ENCODE assay signal across 26 mouse cellular contexts in the genomic region with DNA sequence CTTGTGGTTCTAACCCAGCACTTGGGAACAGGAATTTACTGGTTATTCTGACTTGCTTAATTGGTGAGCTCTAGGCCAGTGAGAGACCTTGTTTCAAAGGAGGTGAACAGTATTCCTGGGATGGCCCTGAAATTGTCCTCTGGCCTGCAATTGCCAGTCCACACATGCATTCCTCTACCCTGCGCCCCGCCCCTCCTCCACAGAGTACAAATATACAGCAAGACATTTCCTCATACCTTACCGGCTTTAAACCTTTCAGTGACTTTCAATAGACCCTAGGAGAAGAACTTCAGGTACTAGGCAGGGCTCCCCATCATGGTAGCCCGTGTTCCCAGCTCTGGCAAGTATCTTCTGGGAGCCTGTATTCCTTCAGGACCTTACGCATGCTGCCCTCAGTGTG. TPM values are rescaled to one million over a fixed set of nuclear protein-coding genes. Genes with fewer than 3 reads are reported as not detected.
DNase-seq lines count a peak whose midpoint lies in the region; ATAC-seq and TF ChIP-seq lines count a peak whose summit lies in the region.
"Had no signal": no experiment of that assay in that cellular context is flagged by ENCODE, and none has a peak within 500 bp of the region (broad histone marks: within the 10 kb centered on the region; RNA-seq: fewer than 3 reads in every experiment).

No protein-coding gene starts in this region.

- peak; percentile 24 to 41 for DNase-seq in lung, adult 18-20 months
- no peak for DNase-seq in lung, adult 2 months
- peak; percentile 74 for DNase-seq in lung, postnatal 0 days (ENCODE audit: low spot score)
- DNase-seq in lung, postnatal 4 days, result peak; percentile 41 to 52
- DNase-seq in yolk sac, embryonic 10.5 days (ENCODE audit: low spot score), result peak; percentile 44
- no peak for DNase-seq in left cerebral cortex, adult 18-20 months (ENCODE audit: low spot score in 2 of 2)
- DNase-seq in ovary, postnatal 14 days (ENCODE audit: low spot score), result no peak
- DNase-seq: adrenal gland, postnatal 10 days; cerebellum, adult 8-10 months; cerebellum, postnatal 36 days; gastrocnemius, postnatal 14 days; heart, adult 11 months; heart, postnatal 36 days; kidney, adult 2 months; layer of hippocampus, adult 9-11 months; midbrain, embryonic 14.5 days; retina, postnatal 1 day; right cerebral cortex, postnatal 14 days; thymus, postnatal 25 days had no signal

- no peak for TF ChIP-seq POLR2A in lung, adult 2 months (IDR thresholded peaks at IDR 0.05; ENCODE audit: borderline replicate concordance, extremely low read depth, low read depth, low read length)

- H3K4me3 ChIP-seq in lung, adult 2 months (replicated peaks; ENCODE audit: extremely low read depth, low read depth, low read length), result no peak overlapping the region
- H3K4me3 ChIP-seq in lung, postnatal 0 days (ENCODE audit: low read depth, low read length), result no peak overlapping the region
- H3K4me3 ChIP-seq: forebrain, embryonic 13.5 days; heart, embryonic 10.5 days; heart, embryonic 15.5 days; hindbrain, embryonic 12.5 days; limb, embryonic 12.5 days had no signal

- peak overlapping the region; percentile 38; the same call in 1 of the 2 replicates for H3K27ac ChIP-seq in lung, postnatal 0 days (ENCODE audit: low read length)
- H3K27ac ChIP-seq: forebrain, embryonic 13.5 days; heart, embryonic 10.5 days; heart, embryonic 15.5 days; hindbrain, embryonic 12.5 days; limb, embryonic 12.5 days had no signal

- no peak overlapping the region for H3K9ac ChIP-seq in lung, postnatal 0 days (replicated peaks; ENCODE audit: low read depth)
- H3K9ac ChIP-seq: forebrain, embryonic 13.5 days; heart, embryonic 15.5 days; hindbrain, embryonic 12.5 days; limb, embryonic 12.5 days had no signal

- WGBS in lung, adult 2 months, result 73% methylated on average over 5 of the region's 5 CpGs
- WGBS in lung, postnatal 0 days, result 64% methylated on average over 5 of the region's 5 CpGs

- no peaks in the 10 kb centered on the region for H3K4me1 ChIP-seq in lung, adult 2 months (ENCODE audit: control insufficient read depth, insufficient read depth, low read length)
- H3K4me1 ChIP-seq in lung, postnatal 0 days (ENCODE audit: insufficient read depth, low read depth, low read length), result no peaks in the 10 kb centered on the region
- H3K4me1 ChIP-seq: forebrain, embryonic 13.5 days; heart, embryonic 15.5 days; hindbrain, embryonic 12.5 days had no signal

- no peaks in the 10 kb centered on the region for H3K36me3 ChIP-seq in lung, postnatal 0 days (ENCODE audit: insufficient read depth, low read length)
- H3K36me3 ChIP-seq: G1E; heart, embryonic 10.5 days; heart, embryonic 15.5 days; hindbrain, embryonic 12.5 days; limb, embryonic 12.5 days had no signal

- H3K9me3 ChIP-seq in lung, postnatal 0 days (ENCODE audit: low read length), result no peaks in the 10 kb centered on the region
- H3K9me3 ChIP-seq: heart, embryonic 10.5 days; heart, embryonic 15.5 days; limb, embryonic 12.5 days had no signal

- peak; percentile 63 for ATAC-seq in lung, postnatal 0 days
- ATAC-seq: forebrain, embryonic 13.5 days had no signal

- no peak for TF ChIP-seq CTCF in lung, adult 2 months (IDR thresholded peaks at IDR 0.05; ENCODE audit: insufficient read depth, low read length)
- TF ChIP-seq CTCF in lung, postnatal 0 days (IDR thresholded peaks at IDR 0.05), result no peak

- peak; percentile 31; the same call in 1 of the 2 replicates for TF ChIP-seq EP300 in lung, postnatal 0 days (IDR thresholded peaks at IDR 0.05)

- no peak overlapping the region for H3K4me2 ChIP-seq in lung, postnatal 0 days (replicated peaks; ENCODE audit: low read depth, low read length)
- H3K4me2 ChIP-seq: forebrain, embryonic 13.5 days; heart, embryonic 15.5 days; hindbrain, embryonic 12.5 days; limb, embryonic 12.5 days had no signal

- no peaks in the 10 kb centered on the region for H3K27me3 ChIP-seq in lung, postnatal 0 days (replicated peaks; ENCODE audit: insufficient read depth, low read length)
- H3K27me3 ChIP-seq: forebrain, embryonic 13.5 days; heart, embryonic 15.5 days; hindbrain, embryonic 12.5 days; limb, embryonic 12.5 days had no signal

RNA-seq across cellular contexts. Expression of gene Hic2, which starts 7.8 kb away (rescaled TPM):
- polyA plus RNA-seq in lung, adult 2 months (2012; rRNA removed), result 2.0 and 2.2 TPM in 2 replicates
- 2.0 and 2.2 TPM in 2 replicates for polyA plus RNA-seq in lung, postnatal 0 days (2015; fragmentation: Nextera tagmentation; extraction: Ambion mirVana)
- total RNA-seq in left cerebral cortex, adult 18-20 months (2021), result 1 to 10 TPM; 5.3 to 6.1 TPM

RNA-seq across cellular contexts. Expression of gene Rimbp3, which starts 17.2 kb away (rescaled TPM):
- 0.02 and 0.07 TPM in 2 replicates for polyA plus RNA-seq in lung, adult 2 months (2012; rRNA removed)
- 0.07 TPM in 1 of 2 replicates, not detected in the other for polyA plus RNA-seq in lung, postnatal 0 days (2015; fragmentation: Nextera tagmentation; extraction: Ambion mirVana)
- 1 to 10 TPM; 1.8 to 2.0 TPM for total RNA-seq in left cerebral cortex, adult 18-20 months (2021)
- total RNA-seq: liver, adult 2 months had no signal
- polyA plus RNA-seq: liver, adult 2 months had no signal

RNA-seq across cellular contexts. Expression of gene Ube2l3, which starts 23.1 kb away (rescaled TPM):
- 40.4 and 51.2 TPM in 2 replicates for polyA plus RNA-seq in lung, adult 2 months (2012; rRNA removed)
- polyA plus RNA-seq in lung, postnatal 0 days (2015; fragmentation: Nextera tagmentation; extraction: Ambion mirVana), result 197 and 200 TPM in 2 replicates
- total RNA-seq in left cerebral cortex, adult 18-20 months (2021), result 100 to 1,000 TPM; 133 to 147 TPM

RNA-seq across cellular contexts. Expression of gene Tmem191c, which starts 50.3 kb away (rescaled TPM):
- polyA plus RNA-seq in lung, adult 2 months (2012; rRNA removed), result 7.0 and 8.6 TPM in 2 replicates
- polyA plus RNA-seq in lung, postnatal 0 days (2015; fragmentation: Nextera tagmentation; extraction: Ambion mirVana), result 7.1 and 7.7 TPM in 2 replicates
- 100 to 1,000 TPM in 1 of 2 experiments, 10 to 100 TPM in 1; 92.5 to 102 TPM for total RNA-seq in left cerebral cortex, adult 18-20 months (2021)

Comparison
In these comparisons a context has a peak if more than half of its experiments do, and no peak if none do; other contexts are left out.
1. DNase-seq: peak in lung, adult 18-20 months (2 of 2), lung, postnatal 0 days (single experiment), lung, postnatal 4 days (2 of 2) and yolk sac, embryonic 10.5 days (single experiment); none in lung, adult 2 months (single experiment), left cerebral cortex, adult 18-20 months (0 of 2) and ovary, postnatal 14 days (single experiment).